Mouse (Mus musculus) left cerebral cortex, postnatal 36 days (tissue): ENCODE results near the gene Slc46a1. TPM values are rescaled to one million over a fixed set of nuclear protein-coding genes. Genes with fewer than 3 reads are reported as not detected.

Source experiments
- DNase-seq, 2 experiments: peaks; one replicate each; pipeline ENCODE4 v3.0.0; 2021 to 2022; ENCODE audit warnings: low spot score in 2 of 2, mixed read lengths in 1 of 2
- intact Hi-C: fragments of 180-260 bp; cut with DNase I; formaldehyde crosslinking; loops from one replicate; pipeline ENCODE4 v1.15.1; 2025
- total RNA-seq, 2 experiments: library from RNA; stranded (reverse); gene quantifications; 2 replicates each; pipeline ENCODE4 v1.2.3; 2021

The Slc46a1 gene
- total RNA-seq, 2 experiments from 2014 or later = 9.4 to 11.7 TPM

GRCm38 (mm10) chr11:78453675-78454074 is 11.8 kb upstream of the Slc46a1 start:
- intact Hi-C loops = loop anchor here (5.0 kb wide), 1 partner anchor 91 kb away; no protein-coding TSS in a partner anchor
- peak; percentile 26 to 40 for DNase-seq

GRCm38 (mm10) chr11:78454276-78454675 is 11.2 kb upstream of the Slc46a1 start:
- intact Hi-C loops = loop anchor here (5.0 kb wide), 1 partner anchor 92 kb away; no protein-coding TSS in a partner anchor

GRCm38 (mm10) chr11:78455308-78455707 is 10.2 kb upstream of the Slc46a1 start:
- no peak for DNase-seq
- intact Hi-C loops = no loop called here

More at GRCm38 (mm10) chr11:78454276-78454675, 11.2 kb upstream of the Slc46a1 start:
- DNase-seq = no peak

- no peak for DNase-seq
- intact Hi-C loops = no loop called here
Measured at GRCm38 (mm10) chr11:78458740-78459139, 6.8 kb upstream of the Slc46a1 start.

GRCm38 (mm10) chr11:78461894-78462293 is 3.6 kb upstream of the Slc46a1 start:
- intact Hi-C loops = no loop called here
- no peak for DNase-seq

- DNase-seq = no peak
- intact Hi-C loops = no loop called here
Measured at GRCm38 (mm10) chr11:78462669-78463068, 2.8 kb upstream of the Slc46a1 start.

- DNase-seq = no peak
- intact Hi-C loops = no loop called here
Measured at GRCm38 (mm10) chr11:78463286-78464036, 2.0 kb upstream of the Slc46a1 start.

GRCm38 (mm10) chr11:78465116-78465515 is 381 bp upstream of the Slc46a1 start:
- intact Hi-C loops = no loop called here
- DNase-seq = no peak

GRCm38 (mm10) chr11:78466242-78466912 is 880 bp downstream of the Slc46a1 start:
- no peak for DNase-seq
- intact Hi-C loops = no loop called here

GRCm38 (mm10) chr11:78467515-78467914 is 2.0 kb downstream of the Slc46a1 start:
- DNase-seq = no peak
- intact Hi-C loops = no loop called here

- DNase-seq = no peak
- intact Hi-C loops = no loop called here
Measured at GRCm38 (mm10) chr11:78467932-78468331, 2.4 kb downstream of the Slc46a1 start.

- intact Hi-C loops = no loop called here
- no peak for DNase-seq
Measured at GRCm38 (mm10) chr11:78471326-78472103, 6.0 kb downstream of the Slc46a1 start.

GRCm38 (mm10) chr11:78475289-78475688 is 9.8 kb downstream of the Slc46a1 start:
- DNase-seq = no peak
- intact Hi-C loops = no loop called here

- intact Hi-C loops = no loop called here
- DNase-seq = no peak
Measured at GRCm38 (mm10) chr11:78483639-78484038, 18.1 kb downstream of the Slc46a1 start.

GRCm38 (mm10) chr11:78488168-78488567 is 22.7 kb downstream of the Slc46a1 start:
- DNase-seq = peak; percentile 54 to 73
- intact Hi-C loops = no loop called here

- peak; percentile 57 to 71 for DNase-seq
- intact Hi-C loops = no loop called here
Measured at GRCm38 (mm10) chr11:78490781-78491241, 25.3 kb downstream of the Slc46a1 start.

GRCm38 (mm10) chr11:78495904-78496303 is 30.4 kb downstream of the Slc46a1 start:
- DNase-seq = no peak
- intact Hi-C loops = no loop called here

- intact Hi-C loops = no loop called here
- DNase-seq = peak; percentile 67 to 70
Measured at GRCm38 (mm10) chr11:78497071-78497541, 31.6 kb downstream of the Slc46a1 start.

GRCm38 (mm10) chr11:78497544-78498522 is 32.3 kb downstream of the Slc46a1 start, which contains the start of gene Sarm1:
TSS of gene Sarm1 (minus strand) at chr11:78497754.
- intact Hi-C loops = no loop called here
- peak; percentile 92 to 94 for DNase-seq
